Mouse (Mus musculus): ENCODE results near the gene Sall4. TPM values are rescaled to one million over a fixed set of nuclear protein-coding genes. Genes with fewer than 3 reads are reported as not detected.

The Sall4 gene
- polyA plus RNA-seq (2015; fragmentation: Nextera tagmentation; extraction: Ambion mirVana), result 0.90 and 1.1 TPM in 2 replicates

DNA sequence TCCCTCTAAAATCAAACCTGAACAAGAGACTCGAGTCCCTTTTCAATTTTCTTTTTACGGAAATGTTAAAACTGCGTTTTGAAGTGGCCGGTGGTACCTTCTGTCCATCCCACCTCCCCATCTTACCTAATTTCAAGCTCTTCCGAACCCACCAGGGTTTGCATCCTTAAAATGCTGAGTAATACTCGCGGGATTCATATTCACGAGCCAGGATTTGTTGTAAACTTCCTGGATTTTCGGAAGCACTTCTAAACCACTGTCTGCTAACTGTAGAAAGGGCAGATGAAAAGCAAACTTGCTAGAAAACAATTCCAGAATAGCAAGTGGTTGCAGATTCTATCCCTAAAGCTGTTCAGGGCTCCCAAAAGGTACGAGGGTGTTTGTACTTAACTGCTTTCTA lies at the start of gene Sall4:
Sall4 (minus strand) TSS at position 362 of the 400 bp plus-strand sequence.
- Histone ChIP-seq H3K9me3 (no peaks in the 10 kb centered on the region), H3K4me3 (replicated peaks) (peak within 1 kb of the TSS; percentile 50), H3K36me3 (no peaks in the 10 kb centered on the region), H3K27ac (0 out of 2 replicates have a peak within 1 kb of the TSS, but pooled peaks have one; percentile 57), H3K4me1 (peaks cover 24% of the 10 kb centered on the region), H3K27me3 (replicated peaks) (peaks cover 51% of the 10 kb centered on the region), H3K4me2 (peak within 1 kb of the TSS; percentile 97), H3K9ac (no peak within 1 kb of the TSS)
- WGBS, result 12% methylated on average over 10 of the region's 10 CpGs
- ATAC-seq (ENCODE audit: insufficient read depth, low FRiP score, low read depth), result no peak

DNA sequence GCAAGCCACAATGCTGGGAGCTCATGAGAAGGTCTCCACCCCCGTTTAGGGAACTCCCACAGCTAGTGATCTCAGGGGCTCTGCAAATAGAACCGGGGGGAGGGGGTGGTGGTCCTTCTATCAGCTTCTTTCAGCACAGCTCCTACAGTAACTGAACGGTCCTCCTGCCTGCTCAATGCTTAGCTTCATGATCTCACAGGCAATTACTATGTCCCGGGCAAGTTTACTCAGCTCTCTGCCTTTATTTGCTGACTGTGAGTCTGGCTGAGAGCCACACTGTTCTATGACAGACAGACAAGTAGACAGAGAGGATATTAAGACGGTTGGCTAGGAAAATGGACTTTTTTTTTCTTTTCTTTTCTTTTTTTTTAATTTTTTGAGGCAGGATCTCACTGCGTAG lies 45.5 kb upstream of the Sall4 start:
- no peaks in the 10 kb centered on the region for H3K36me3 ChIP-seq
- peaks cover 3% of the 10 kb centered on the region; the same call in 1 of the 2 replicates for H3K4me1 ChIP-seq
- no peaks in the 10 kb centered on the region for H3K27me3 ChIP-seq (replicated peaks)
- ATAC-seq (ENCODE audit: insufficient read depth, low FRiP score, low read depth), result 0 out of 2 replicates have a peak, but pooled peaks have one; percentile 18
- H3K9me3 ChIP-seq, result no peaks in the 10 kb centered on the region
- no peak overlapping the region for H3K27ac ChIP-seq
- H3K9ac ChIP-seq, result no peak overlapping the region
- no peak overlapping the region for H3K4me2 ChIP-seq
- WGBS, result 46% methylated on average over 6 of the region's 6 CpGs
- no peak overlapping the region for H3K4me3 ChIP-seq (replicated peaks)

DNA sequence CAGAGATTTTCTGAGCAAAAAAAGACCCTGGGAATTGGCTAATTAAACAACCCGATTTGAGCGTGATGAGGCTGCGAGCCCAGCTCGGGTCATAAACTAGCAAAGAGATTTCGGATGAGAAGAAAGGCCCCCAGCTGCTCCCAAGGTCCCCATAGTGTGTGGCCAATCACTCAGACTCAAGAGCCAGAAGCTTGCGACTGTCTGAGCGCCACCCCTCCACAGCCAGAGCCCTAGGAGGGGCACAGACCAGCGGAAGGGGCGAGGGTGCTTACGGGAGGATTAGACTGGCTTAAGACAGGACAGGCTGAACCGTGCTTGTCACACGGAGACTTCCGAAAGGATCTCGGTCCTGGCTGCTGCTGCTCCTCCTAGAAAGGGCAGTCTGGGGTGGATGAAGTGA lies 42.2 kb upstream of the Sall4 start:
- Histone ChIP-seq H3K9me3 (no peaks in the 10 kb centered on the region), H3K4me1 (peaks cover 3% of the 10 kb centered on the region; the same call in 1 of the 2 replicates), H3K36me3 (no peaks in the 10 kb centered on the region), H3K27me3 (replicated peaks) (no peaks in the 10 kb centered on the region), H3K4me2 (peak overlapping the region; percentile 6; the same call in 1 of the 2 replicates), H3K27ac (no peak overlapping the region), H3K9ac (no peak overlapping the region), H3K4me3 (replicated peaks) (no peak overlapping the region)
- 21% methylated on average over 14 of the region's 14 CpGs for WGBS
- no peak for ATAC-seq (ENCODE audit: insufficient read depth, low FRiP score, low read depth)

DNA sequence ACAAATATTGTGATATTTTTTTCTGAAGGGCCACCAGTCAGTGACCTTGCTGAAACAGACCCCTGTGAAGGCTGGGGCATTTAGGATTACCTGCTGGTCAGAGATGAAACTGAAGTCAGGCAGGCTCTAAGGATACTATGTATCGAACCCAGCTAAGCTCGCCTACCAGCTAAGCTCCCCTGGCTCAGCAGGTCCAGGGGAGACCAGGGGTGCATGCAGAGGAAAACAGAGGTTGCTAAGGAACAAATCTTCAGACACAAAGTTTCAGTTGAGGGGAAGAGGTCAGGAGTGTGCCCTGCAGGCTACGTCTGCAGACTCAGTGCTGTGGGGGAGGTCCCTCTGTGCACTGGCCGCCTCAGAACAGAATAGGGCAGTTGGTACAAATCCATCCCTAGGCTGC lies 39.9 kb upstream of the Sall4 start:
- no peaks in the 10 kb centered on the region for H3K27me3 ChIP-seq (replicated peaks)
- H3K9me3 ChIP-seq, result no peaks in the 10 kb centered on the region
- 64% methylated on average over 4 of the region's 4 CpGs for WGBS
- H3K4me1 ChIP-seq, result peaks cover 3% of the 10 kb centered on the region; the same call in 1 of the 2 replicates
- no peak overlapping the region for H3K9ac ChIP-seq
- H3K4me3 ChIP-seq (replicated peaks), result no peak overlapping the region
- ATAC-seq (ENCODE audit: insufficient read depth, low FRiP score, low read depth), result no peak
- no peaks in the 10 kb centered on the region for H3K36me3 ChIP-seq
- no peak overlapping the region for H3K4me2 ChIP-seq
- H3K27ac ChIP-seq, result no peak overlapping the region

DNA sequence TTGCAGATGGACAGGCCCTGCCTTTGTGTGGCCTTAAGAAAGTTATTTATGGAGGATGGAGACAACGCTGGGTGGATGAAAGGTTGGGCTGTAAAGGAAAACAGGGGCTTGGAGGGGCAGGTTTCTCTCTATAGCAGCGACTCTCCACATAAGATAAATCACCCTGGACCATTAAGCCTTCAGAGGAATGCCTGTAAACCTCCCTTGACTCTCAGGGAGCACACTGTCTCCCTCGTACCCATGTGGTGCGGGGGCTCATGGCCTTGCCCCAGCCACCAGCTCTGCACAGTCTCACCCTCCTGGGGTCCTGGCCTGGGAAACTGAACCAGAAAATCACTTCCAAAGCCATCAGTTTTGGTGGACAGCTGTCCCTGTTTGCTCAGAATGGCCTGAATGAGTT lies 36.1 kb upstream of the Sall4 start:
- H3K4me1 ChIP-seq, result no peaks in the 10 kb centered on the region
- H3K27me3 ChIP-seq (replicated peaks), result no peaks in the 10 kb centered on the region
- no peak overlapping the region for H3K9ac ChIP-seq
- no peak for ATAC-seq (ENCODE audit: insufficient read depth, low FRiP score, low read depth)
- no peaks in the 10 kb centered on the region for H3K36me3 ChIP-seq
- H3K4me3 ChIP-seq (replicated peaks), result no peak overlapping the region
- no peak overlapping the region for H3K27ac ChIP-seq
- 51% methylated on average over 4 of the region's 4 CpGs for WGBS
- H3K9me3 ChIP-seq, result no peaks in the 10 kb centered on the region
- H3K4me2 ChIP-seq, result no peak overlapping the region

DNA sequence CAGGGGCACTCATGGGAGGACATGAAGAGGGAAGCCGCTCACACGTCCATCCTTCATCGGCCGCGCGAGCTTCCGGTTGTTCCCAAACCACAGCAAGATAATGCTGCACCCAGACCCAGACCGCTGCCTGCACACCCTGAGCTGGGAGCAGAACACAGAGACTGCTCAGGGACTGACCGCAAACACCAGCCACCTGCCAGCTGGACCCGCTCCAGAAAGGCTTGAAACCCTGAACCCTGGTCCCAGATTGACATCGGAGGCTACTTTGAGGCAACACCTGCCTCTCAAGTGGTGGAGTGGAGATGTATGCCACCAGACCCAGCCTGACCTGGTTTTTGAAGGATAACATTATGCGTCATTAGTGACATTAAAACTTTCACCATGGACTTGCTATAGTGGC lies 31.6 kb upstream of the Sall4 start:
- no peak for ATAC-seq (ENCODE audit: insufficient read depth, low FRiP score, low read depth)
- Histone ChIP-seq H3K4me2 (no peak overlapping the region), H3K4me1 (no peaks in the 10 kb centered on the region), H3K4me3 (replicated peaks) (no peak overlapping the region), H3K9me3 (no peaks in the 10 kb centered on the region), H3K27me3 (replicated peaks) (no peaks in the 10 kb centered on the region), H3K36me3 (no peaks in the 10 kb centered on the region), H3K27ac (no peak overlapping the region), H3K9ac (no peak overlapping the region)
- 82% methylated on average over 12 of the region's 12 CpGs for WGBS

DNA sequence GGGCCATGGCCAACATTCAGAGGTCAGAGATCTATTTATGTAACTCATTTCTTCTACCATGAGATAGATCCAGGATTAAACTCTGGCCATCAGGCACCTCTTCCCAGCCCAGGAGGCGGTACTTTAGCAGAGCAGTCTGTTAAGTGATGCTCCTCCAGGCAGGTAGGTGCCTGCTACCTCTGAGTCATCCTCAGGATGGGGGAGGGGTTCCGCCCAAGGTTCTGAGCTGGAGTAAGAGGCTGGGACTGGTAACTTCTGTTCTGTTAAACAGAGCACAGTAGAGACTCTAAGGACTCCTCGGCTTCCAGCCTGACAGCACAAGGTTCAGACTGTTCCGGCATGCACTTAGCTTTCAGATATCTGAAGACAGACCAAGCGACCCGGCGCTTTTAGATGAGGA lies 31.2 kb upstream of the Sall4 start:
- 79% methylated on average over 7 of the region's 7 CpGs for WGBS

DNA sequence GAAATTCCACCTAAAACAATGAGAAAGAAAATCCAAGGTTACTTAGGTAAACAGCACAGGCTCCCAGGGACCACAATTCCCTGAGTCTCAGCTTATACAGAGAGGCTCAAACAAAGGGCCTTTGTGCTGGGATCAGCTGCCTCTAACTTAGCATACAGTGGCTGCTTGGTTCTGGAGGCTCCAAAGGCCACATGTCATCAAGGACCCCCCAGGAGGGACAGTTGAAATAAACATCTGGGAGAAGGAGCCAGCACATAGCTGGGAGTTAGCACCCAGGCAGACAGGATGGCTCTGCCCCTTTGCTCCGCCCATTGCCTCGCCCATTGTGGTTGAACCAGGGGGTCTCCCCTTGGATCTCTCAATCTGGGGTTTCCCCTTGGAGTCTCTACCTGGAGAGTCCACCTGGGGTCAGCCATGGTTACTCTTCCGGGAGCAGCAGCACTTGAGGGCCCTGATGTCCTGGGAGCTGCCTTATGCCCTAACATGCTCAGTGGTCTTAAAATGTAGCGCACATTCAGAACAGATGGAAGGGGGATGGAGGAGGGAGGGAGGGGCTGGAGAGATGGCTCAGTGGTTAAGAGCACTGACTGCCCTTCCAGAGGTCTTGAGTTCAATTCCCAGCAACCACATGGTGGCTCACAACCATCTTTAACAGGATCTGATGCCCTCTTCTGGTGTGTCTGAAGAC lies 23.5 kb upstream of the Sall4 start:
- Histone ChIP-seq H3K27ac (no peak overlapping the region), H3K36me3 (no peaks in the 10 kb centered on the region), H3K9me3 (no peaks in the 10 kb centered on the region), H3K4me1 (no peaks in the 10 kb centered on the region), H3K4me3 (replicated peaks) (no peak overlapping the region), H3K9ac (no peak overlapping the region), H3K27me3 (replicated peaks) (no peaks in the 10 kb centered on the region), H3K4me2 (no peak overlapping the region)
- 69% methylated on average over 4 of the region's 4 CpGs for WGBS
- ATAC-seq (ENCODE audit: insufficient read depth, low FRiP score, low read depth), result no peak

More for the DNA sequence above, 31.2 kb upstream of the Sall4 start:
- ATAC-seq (ENCODE audit: insufficient read depth, low FRiP score, low read depth), result no peak
- Histone ChIP-seq H3K4me3 (replicated peaks) (no peak overlapping the region), H3K27me3 (replicated peaks) (no peaks in the 10 kb centered on the region), H3K27ac (no peak overlapping the region), H3K4me1 (no peaks in the 10 kb centered on the region), H3K9ac (no peak overlapping the region), H3K36me3 (no peaks in the 10 kb centered on the region), H3K4me2 (no peak overlapping the region), H3K9me3 (no peaks in the 10 kb centered on the region)

DNA sequence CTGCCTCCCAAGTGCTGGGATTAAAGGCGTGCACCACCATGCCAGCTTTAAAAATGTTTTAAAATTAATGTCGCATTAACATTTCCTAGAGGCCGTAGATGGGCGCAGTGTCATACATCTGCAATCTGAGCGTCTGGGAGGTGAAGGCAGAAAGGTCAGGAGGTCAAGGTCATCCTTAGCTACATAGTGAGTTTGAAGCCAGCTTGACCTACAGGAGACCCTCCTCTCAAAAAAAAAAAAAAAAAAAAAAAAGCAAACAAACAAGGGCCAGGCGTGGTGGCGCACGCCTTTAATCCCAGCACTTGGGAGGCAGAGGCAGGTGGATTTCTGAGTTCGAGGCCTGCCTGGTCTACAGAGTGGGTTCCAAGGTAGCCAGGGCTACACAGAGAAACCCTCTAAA lies 18.4 kb upstream of the Sall4 start:
- H3K4me3 ChIP-seq (replicated peaks), result no peak overlapping the region
- H3K9me3 ChIP-seq, result no peaks in the 10 kb centered on the region
- H3K9ac ChIP-seq, result no peak overlapping the region
- WGBS, result 88% methylated on average over 9 of the region's 9 CpGs
- H3K27ac ChIP-seq, result no peak overlapping the region
- no peaks in the 10 kb centered on the region for H3K27me3 ChIP-seq (replicated peaks)
- H3K4me1 ChIP-seq, result no peaks in the 10 kb centered on the region
- H3K4me2 ChIP-seq, result no peak overlapping the region
- no peaks in the 10 kb centered on the region for H3K36me3 ChIP-seq
- no peak for ATAC-seq (ENCODE audit: insufficient read depth, low FRiP score, low read depth)

DNA sequence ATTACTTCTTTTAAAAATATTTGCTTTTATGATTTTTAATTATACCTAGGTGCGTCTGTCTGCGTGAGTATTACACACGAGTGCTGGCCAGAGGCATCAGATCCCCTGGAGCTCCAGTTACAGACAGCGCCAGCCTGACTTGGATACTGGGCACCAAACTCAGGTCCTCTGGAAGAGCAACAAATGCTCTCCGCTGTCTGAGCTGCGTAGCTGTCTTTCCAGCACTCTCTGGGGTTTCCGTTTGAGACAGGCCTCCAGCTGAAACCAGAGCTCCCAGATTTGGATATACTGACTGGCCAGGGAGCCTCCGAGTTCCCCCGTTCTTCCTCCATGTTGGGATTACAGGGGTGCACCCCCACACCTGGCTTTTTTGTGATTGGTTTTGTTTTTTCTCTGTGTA lies 12.9 kb upstream of the Sall4 start:
- 41% methylated on average over 9 of the region's 9 CpGs for WGBS
- no peak for ATAC-seq (ENCODE audit: insufficient read depth, low FRiP score, low read depth)
- Histone ChIP-seq H3K27ac (no peak overlapping the region), H3K4me2 (no peak overlapping the region), H3K4me3 (replicated peaks) (no peak overlapping the region), H3K4me1 (peaks cover 3% of the 10 kb centered on the region), H3K27me3 (replicated peaks) (no peaks in the 10 kb centered on the region), H3K9ac (no peak overlapping the region), H3K9me3 (no peaks in the 10 kb centered on the region), H3K36me3 (no peaks in the 10 kb centered on the region)

DNA sequence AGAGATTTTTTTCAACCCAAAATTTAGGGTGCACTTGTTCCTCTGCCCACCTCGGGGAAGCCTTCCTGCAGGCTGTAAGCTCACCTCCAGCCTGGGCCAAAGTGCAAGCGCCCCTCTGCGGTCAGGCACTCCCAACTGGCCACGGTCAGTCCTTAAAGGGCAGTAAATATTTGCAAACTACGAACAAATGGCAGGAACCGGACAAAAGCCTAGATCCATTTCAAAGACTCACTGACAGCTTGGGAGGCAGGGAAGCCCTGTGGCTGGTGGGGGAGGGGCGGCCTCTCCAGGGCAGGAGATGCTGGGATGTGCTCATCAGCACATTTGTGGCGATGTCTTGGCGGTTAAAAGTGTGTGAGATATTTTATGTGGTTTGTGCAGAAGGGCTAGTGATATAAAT lies 12.3 kb upstream of the Sall4 start:
- peaks cover 3% of the 10 kb centered on the region for H3K4me1 ChIP-seq
- H3K4me2 ChIP-seq, result no peak overlapping the region
- no peaks in the 10 kb centered on the region for H3K27me3 ChIP-seq (replicated peaks)
- H3K9me3 ChIP-seq, result no peaks in the 10 kb centered on the region
- no peaks in the 10 kb centered on the region for H3K36me3 ChIP-seq
- H3K27ac ChIP-seq, result no peak overlapping the region
- no peak overlapping the region for H3K4me3 ChIP-seq (replicated peaks)
- ATAC-seq (ENCODE audit: insufficient read depth, low FRiP score, low read depth), result no peak
- 23% methylated on average over 9 of the region's 9 CpGs for WGBS
- no peak overlapping the region for H3K9ac ChIP-seq

DNA sequence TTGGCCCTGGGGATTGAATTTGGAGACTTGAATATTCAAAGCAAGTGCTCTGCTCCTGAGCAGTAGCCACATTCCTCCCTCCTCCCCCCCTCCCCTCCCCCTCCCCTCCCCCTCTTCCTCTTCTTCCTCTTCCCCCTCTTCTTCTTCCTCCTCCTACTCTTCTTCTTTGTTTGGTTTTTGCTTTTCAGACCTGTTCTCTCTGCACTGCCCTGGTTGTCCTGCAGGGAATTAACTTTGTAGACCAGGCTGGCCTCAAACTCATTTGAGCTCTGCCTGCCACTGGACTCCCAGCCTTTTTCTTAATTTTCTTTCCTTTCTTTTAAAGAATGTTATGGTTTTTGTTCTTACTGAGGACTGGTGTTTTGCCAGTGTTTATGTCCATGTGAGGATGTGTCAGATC lies 9.7 kb upstream of the Sall4 start:
- no peak overlapping the region for H3K9ac ChIP-seq
- no peak overlapping the region for H3K4me2 ChIP-seq
- H3K27me3 ChIP-seq (replicated peaks), result no peaks in the 10 kb centered on the region
- no peak overlapping the region for H3K27ac ChIP-seq
- no peak for ATAC-seq (ENCODE audit: insufficient read depth, low FRiP score, low read depth)
- no peaks in the 10 kb centered on the region for H3K36me3 ChIP-seq
- peaks cover 3% of the 10 kb centered on the region for H3K4me1 ChIP-seq
- H3K4me3 ChIP-seq (replicated peaks), result no peak overlapping the region
- H3K9me3 ChIP-seq, result no peaks in the 10 kb centered on the region

DNA sequence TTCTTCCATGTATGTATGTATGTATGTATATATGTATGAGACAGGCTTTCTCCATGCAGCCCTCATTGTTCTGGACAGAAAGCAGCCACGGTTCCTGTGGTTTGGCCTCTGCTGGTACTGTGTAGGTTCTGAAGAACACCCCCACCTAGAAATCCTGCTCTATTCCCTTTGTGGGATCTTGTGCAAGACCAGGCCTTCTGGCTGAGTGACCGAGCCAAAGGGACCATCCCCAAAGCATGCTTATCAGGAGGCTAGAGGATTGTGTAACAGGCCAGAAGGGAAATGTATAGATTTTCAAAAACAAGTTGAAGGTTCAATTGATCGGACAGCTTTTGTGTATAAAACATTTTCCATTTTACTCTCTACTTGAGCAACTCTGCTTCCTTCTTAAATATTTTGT lies 8.5 kb upstream of the Sall4 start:
- Histone ChIP-seq H3K9me3 (no peaks in the 10 kb centered on the region), H3K27me3 (replicated peaks) (no peaks in the 10 kb centered on the region), H3K27ac (no peak overlapping the region), H3K4me3 (replicated peaks) (no peak overlapping the region), H3K4me2 (no peak overlapping the region), H3K9ac (no peak overlapping the region), H3K4me1 (peaks cover 3% of the 10 kb centered on the region), H3K36me3 (no peaks in the 10 kb centered on the region)
- ATAC-seq (ENCODE audit: insufficient read depth, low FRiP score, low read depth), result no peak
- WGBS, result 82% methylated on average over 3 of the region's 3 CpGs

Data from stomach, embryonic 15.5 days (tissue).